Mouse (Mus musculus) spleen, adult 2 months (tissue): Measurements from ENCODE around the gene Slc1a5. TPM values are rescaled to one million over a fixed set of nuclear protein-coding genes. Genes with fewer than 3 reads are reported as not detected.

Source experiments
- DNase-seq, 2 experiments: peaks; one replicate each; pipeline versions ENCODE4 v3.0.0 to v3.0.0-alpha.2; 2012 to 2021; ENCODE audit warnings: low spot score in 2 of 2, low read depth in 1 of 2
- H3K27ac ChIP-seq: fragments of 200-500 bp; 2 replicates; pipeline ENCODE4 v1.5.1; 2012; ENCODE audit warnings: low read length, inconsistent platforms; ENCODE audit not compliant: insufficient read depth
- H3K27me3 ChIP-seq: fragments of 200-500 bp; 2 replicates; pipeline ENCODE4 v1.6.1; 2012; ENCODE audit warnings: mild to moderate bottlenecking, moderate library complexity, low read length, inconsistent platforms; ENCODE audit not compliant: control insufficient read depth, insufficient read depth
- H3K36me3 ChIP-seq: fragments of 200-500 bp; 2 replicates; pipeline ENCODE4 v1.6.1; 2012; ENCODE audit warnings: mild to moderate bottlenecking, low read length, inconsistent platforms; ENCODE audit not compliant: control insufficient read depth, insufficient read depth
- H3K4me1 ChIP-seq: fragments of 200-500 bp; 2 replicates; pipeline ENCODE4 v1.6.1; 2011; ENCODE audit warnings: inconsistent platforms; ENCODE audit not compliant: control insufficient read depth, insufficient read depth, insufficient read length
- H3K4me3 ChIP-seq: fragments of 200-500 bp; 2 replicates; pipeline ENCODE4 v1.5.1; 2011; ENCODE audit warnings: mild to moderate bottlenecking, inconsistent platforms; ENCODE audit not compliant: insufficient read depth, insufficient read length; ENCODE audit errors: extremely low read depth
- CTCF ChIP-seq: fragments of 200-500 bp; IDR thresholded peaks from 2 replicates; pipeline ENCODE4 v1.5.1; 2011; ENCODE audit warnings: mild to moderate bottlenecking, inconsistent platforms; ENCODE audit not compliant: insufficient read depth, insufficient read length, insufficient replicate concordance; ENCODE audit errors: extremely low read depth
- POLR2A ChIP-seq: fragments of 200-500 bp; IDR thresholded peaks from 2 replicates; pipeline ENCODE4 v1.6.1; 2011; ENCODE audit warnings: low read depth, low read length, inconsistent platforms
- WGBS: fragments of 180-500 bp; shearing (Covaris S2); methylation state at CpG from one replicate; pipeline ENCODE4 v1.1.7; 2018; 5-methylcytosine and 5-hydroxymethylcytosine counted together
- polyA plus RNA-seq: library from polyadenylated mRNA; depleted of rRNA; stranded (reverse); fragments of >200 nt; gene quantifications from 2 replicates; pipeline ENCODE4 v1.2.3, GENCODE M21; 2012

Gene Slc1a5
- polyA plus RNA-seq, 1 experiment = 152 TPM

- DNase-seq = peak; percentile 56 to 87
- 8% methylated on average over 11 of the region's 11 CpGs for WGBS
These were observed 60.7 kb downstream of the Slc1a5 start for GRCm38 (mm10) chr7:16841561-16842560.

DNA sequence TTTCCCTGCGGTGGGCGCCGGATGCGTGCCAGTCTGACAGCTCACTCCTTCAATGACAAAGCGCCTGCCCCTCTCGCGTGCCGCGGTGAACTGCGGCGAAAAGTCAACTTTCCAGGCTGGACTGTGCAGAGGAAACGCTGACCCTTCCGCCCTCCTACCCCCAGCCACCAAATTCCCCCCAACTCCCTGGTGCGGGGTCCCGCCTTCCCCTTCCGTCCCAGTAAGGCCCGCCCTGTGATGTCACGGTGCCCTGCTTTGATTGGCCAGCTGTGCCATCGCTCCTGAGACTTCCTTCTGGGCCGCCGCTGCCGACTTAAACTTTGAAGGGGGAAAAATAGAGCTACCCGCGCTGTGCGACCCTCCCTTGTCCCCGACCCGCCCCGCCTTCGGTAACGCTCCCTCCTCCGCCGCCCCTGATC is 61.5 kb downstream of the Slc1a5 start, which contains the start of gene Prkd2:
Gene Prkd2, plus strand, starts transcription at position 258 of the 419 bp plus-strand sequence.
- DNase-seq = peak; percentile 57 to 94
- no peaks in the 10 kb centered on the region for H3K27me3 ChIP-seq
- under 1% methylated on average over 31 of the region's 32 CpGs for WGBS
- H3K36me3 ChIP-seq = peaks cover 18% of the 10 kb centered on the region
- TF ChIP-seq CTCF (no peak), POLR2A (peak; percentile 20)
- peak within 1 kb of the TSS; percentile 97 for H3K27ac ChIP-seq
- peak within 1 kb of the TSS; percentile 82 for H3K4me3 ChIP-seq
- H3K4me1 ChIP-seq = peaks cover 44% of the 10 kb centered on the region

More at GRCm38 (mm10) chr7:16841561-16842560, 60.7 kb downstream of the Slc1a5 start:
- TF ChIP-seq CTCF (no peak), POLR2A (no peak; the same call in 1 of the 2 replicates)
- Histone ChIP-seq H3K27ac (peak overlapping the region; percentile 97), H3K36me3 (peaks cover 13% of the 10 kb centered on the region), H3K4me3 (peak overlapping the region; percentile 82), H3K4me1 (peaks cover 47% of the 10 kb centered on the region), H3K27me3 (no peaks in the 10 kb centered on the region)

- TF ChIP-seq POLR2A = peak; percentile 75
- no peak for TF ChIP-seq CTCF
- H3K36me3 ChIP-seq = peaks cover 24% of the 10 kb centered on the region
- H3K27ac ChIP-seq = peak overlapping the region; percentile 97
- 1% methylated on average over 33 of the region's 33 CpGs for WGBS
- H3K4me3 ChIP-seq = peak overlapping the region; percentile 82
- peaks cover 34% of the 10 kb centered on the region for H3K4me1 ChIP-seq
- no peaks in the 10 kb centered on the region for H3K27me3 ChIP-seq
- peak in 1 of 2 experiments; percentile 74 for DNase-seq
These were observed 62.5 kb downstream of the Slc1a5 start for GRCm38 (mm10) chr7:16843441-16844171.

DNA sequence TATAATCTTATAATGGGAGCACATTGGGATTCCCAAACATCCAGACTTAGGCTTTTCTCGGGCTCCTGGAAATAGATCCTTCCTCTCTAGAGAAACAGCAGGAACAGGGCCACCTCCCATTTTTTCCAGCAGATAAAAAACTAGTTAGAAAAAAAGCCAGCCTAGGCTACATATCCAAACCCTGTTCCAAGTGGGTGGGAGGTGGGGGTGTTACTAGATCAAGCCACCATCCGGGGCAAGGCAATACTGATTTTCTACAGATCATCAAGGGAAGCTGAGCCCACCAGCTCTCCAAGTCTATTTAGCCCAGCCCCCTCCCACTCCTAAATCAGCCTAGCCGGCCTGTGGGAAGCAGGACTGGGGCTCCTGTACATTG is 63.5 kb downstream of the Slc1a5 start:
- H3K36me3 ChIP-seq = peaks cover 31% of the 10 kb centered on the region
- TF ChIP-seq CTCF = no peak
- TF ChIP-seq POLR2A = no peak

GRCm38 (mm10) chr7:16845072-16845819 is 64.1 kb downstream of the Slc1a5 start:
- peak in 1 of 2 experiments; percentile 79 for DNase-seq
- peak overlapping the region; percentile 97 for H3K27ac ChIP-seq
- TF ChIP-seq CTCF (no peak), POLR2A (no peak)
- no peaks in the 10 kb centered on the region for H3K27me3 ChIP-seq
- H3K4me3 ChIP-seq = peak overlapping the region; percentile 82
- H3K4me1 ChIP-seq = peaks cover 19% of the 10 kb centered on the region
- H3K36me3 ChIP-seq = peaks cover 32% of the 10 kb centered on the region
- 4% methylated on average over 14 of the region's 14 CpGs for WGBS

More for the DNA sequence above, 63.5 kb downstream of the Slc1a5 start:
- no peaks in the 10 kb centered on the region for H3K27me3 ChIP-seq
- H3K4me1 ChIP-seq = peaks cover 25% of the 10 kb centered on the region
- peak overlapping the region; percentile 97 for H3K27ac ChIP-seq
- H3K4me3 ChIP-seq = peak overlapping the region; percentile 82
- WGBS = 8% methylated on average over 3 of the region's 3 CpGs
- DNase-seq = no peak

DNA sequence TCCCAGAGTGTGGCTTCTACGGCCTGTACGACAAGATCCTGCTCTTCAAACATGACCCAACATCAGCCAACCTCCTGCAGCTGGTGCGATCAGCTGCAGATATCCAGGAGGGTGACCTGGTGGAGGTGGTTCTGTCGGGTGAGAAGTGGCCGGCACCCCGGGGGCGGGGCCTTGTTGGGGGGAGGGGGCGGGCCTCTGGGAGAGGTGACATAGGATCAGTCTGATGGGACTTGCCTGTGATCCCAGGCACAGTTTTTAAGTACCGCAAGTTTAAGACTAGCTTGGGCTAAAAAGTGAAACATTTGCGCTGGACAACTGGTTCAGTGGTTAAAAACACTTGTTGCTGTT is 64.7 kb downstream of the Slc1a5 start:
- Histone ChIP-seq H3K27me3 (no peaks in the 10 kb centered on the region), H3K4me3 (peak overlapping the region; percentile 82), H3K4me1 (peaks cover 14% of the 10 kb centered on the region), H3K36me3 (peaks cover 35% of the 10 kb centered on the region), H3K27ac (peak overlapping the region; percentile 97)
- DNase-seq = no peak
- 19% methylated on average over 10 of the region's 10 CpGs for WGBS
- TF ChIP-seq CTCF (no peak), POLR2A (no peak)
